Mouse (Mus musculus) CD4-positive naive resting alpha-beta T cell, adult 76 days (primary cell): ENCODE measurements around the gene Itpr1. TPM values are rescaled to one million over a fixed set of nuclear protein-coding genes. Genes with fewer than 3 reads are reported as not detected.

Source experiments
- total RNA-seq: library from RNA; stranded (reverse); gene quantifications from one replicate; pipeline ENCODE4 v1.2.4, GENCODE M21; 2023

Gene Itpr1
- total RNA-seq, result 137 TPM

GRCm38 (mm10) chr6:108212881-108213295 is at the start of gene Itpr1:
TSS of gene Itpr1 (plus strand) at chr6:108213096.

GRCm38 (mm10) chr6:108184847-108185684 is 27.8 kb upstream of the Itpr1 start, which contains the start of gene Sumf1:
TSS of gene Sumf1 (minus strand) at chr6:108185582.

Other genes with a start within 250 kb of the Itpr1 start
- 4.4 TPM for gene Setmar, start 148.1 kb upstream of the Itpr1 start, total RNA-seq
- 20.1 TPM for gene Sumf1, start 27.5 kb upstream of the Itpr1 start, total RNA-seq